Mouse (Mus musculus): ENCODE data around the gene Orm3.

Orm3 gene

GRCm38 (mm10) chr4:63371890-63372289, 15.9 kb downstream of the Orm3 start:
- peak; percentile 67 for DNase-seq

GRCm38 (mm10) chr4:63373404-63373803, 17.4 kb downstream of the Orm3 start:
- DNase-seq = no peak

GRCm38 (mm10) chr4:63374331-63374730, 18.4 kb downstream of the Orm3 start:
- no peak for DNase-seq

GRCm38 (mm10) chr4:63375367-63375766, 19.4 kb downstream of the Orm3 start:
- no peak for DNase-seq

GRCm38 (mm10) chr4:63377483-63377882, 21.5 kb downstream of the Orm3 start:
- DNase-seq = no peak

- no peak for DNase-seq
These were observed 26.9 kb downstream of the Orm3 start for GRCm38 (mm10) chr4:63382676-63383369.

GRCm38 (mm10) chr4:63383474-63383873, 27.5 kb downstream of the Orm3 start:
- DNase-seq = no peak

GRCm38 (mm10) chr4:63384262-63384661, 28.3 kb downstream of the Orm3 start:
- no peak for DNase-seq

GRCm38 (mm10) chr4:63385253-63385652, 29.3 kb downstream of the Orm3 start:
- no peak for DNase-seq

- peak; percentile 84 for DNase-seq
These were observed 29.8 kb downstream of the Orm3 start for GRCm38 (mm10) chr4:63385784-63386183.

- no peak for DNase-seq
These were observed 32.1 kb downstream of the Orm3 start for GRCm38 (mm10) chr4:63388029-63388428.

GRCm38 (mm10) chr4:63389121-63389886, 33.3 kb downstream of the Orm3 start:
- DNase-seq = no peak

- DNase-seq = no peak
These were observed 34.0 kb downstream of the Orm3 start for GRCm38 (mm10) chr4:63389887-63390528.

- DNase-seq = no peak
These were observed 35.4 kb downstream of the Orm3 start for GRCm38 (mm10) chr4:63391322-63391721.

- DNase-seq = no peak
These were observed 42.1 kb downstream of the Orm3 start for GRCm38 (mm10) chr4:63397981-63398537.

GRCm38 (mm10) chr4:63398854-63399609, 43.1 kb downstream of the Orm3 start:
- DNase-seq = peak; percentile 82

- DNase-seq = peak; percentile 9
These were observed 43.8 kb downstream of the Orm3 start for GRCm38 (mm10) chr4:63399691-63400270.

- DNase-seq = peak; percentile 53
These were observed 44.8 kb downstream of the Orm3 start for GRCm38 (mm10) chr4:63400541-63401306.

GRCm38 (mm10) chr4:63401620-63402019, 45.7 kb downstream of the Orm3 start:
- DNase-seq = peak; percentile 44

GRCm38 (mm10) chr4:63402056-63402455, 46.1 kb downstream of the Orm3 start:
- DNase-seq = peak; percentile 15

GRCm38 (mm10) chr4:63402558-63402957, 46.6 kb downstream of the Orm3 start:
- peak; percentile 63 for DNase-seq
